Mouse (Mus musculus) stomach, embryonic 14.5 days (tissue): ENCODE measurements at regions not wholly inside any gene's neighbourhood (a gene's known extent, or its start where the extent isn't known, plus 50 kb on each side); places are given as distances from the start of the nearest gene placed in this dataset.

ENCODE experiments used
- ATAC-seq: fragments of 200-750 bp; cut with Nextera tagmentation; 2 replicates; pipeline ENCODE4 v1.8.0; 2017; ENCODE audit warnings: low read depth, moderate TSS enrichment; ENCODE audit not compliant: insufficient number of reproducible peaks, insufficient read depth, low FRiP score
- H3K27ac ChIP-seq: fragments of 300-500 bp; sonication (generic); 2 replicates; pipeline ENCODE4 v1.5.1; 2014; ENCODE audit warnings: mild to moderate bottlenecking, low read length, moderate library complexity, mixed read lengths
- H3K27me3 ChIP-seq: fragments of 300-500 bp; sonication (generic); 2 replicates; pipeline ENCODE4 v1.6.1; 2014; ENCODE audit warnings: low read length, control low read depth, mixed read lengths; ENCODE audit not compliant: control insufficient read depth, insufficient read depth
- H3K36me3 ChIP-seq: fragments of 300-500 bp; sonication (generic); 2 replicates; pipeline ENCODE4 v1.6.1; 2014; ENCODE audit warnings: mild to moderate bottlenecking, control low read depth, low read length, moderate library complexity, mixed read lengths; ENCODE audit not compliant: control insufficient read depth, insufficient read depth
- H3K4me1 ChIP-seq: fragments of 300-500 bp; sonication (generic); 2 replicates; pipeline ENCODE4 v1.6.1; 2014; ENCODE audit warnings: low read length, control low read depth, mixed read lengths; ENCODE audit not compliant: control insufficient read depth, insufficient read depth
- H3K4me2 ChIP-seq: fragments of 300-500 bp; sonication (generic); replicated peaks from 2 replicates; pipeline ENCODE4 v1.6.1; 2014; ENCODE audit warnings: low read depth, low read length, control low read depth
- H3K4me3 ChIP-seq: fragments of 300-500 bp; sonication (generic); 2 replicates; pipeline ENCODE4 v1.5.1; 2014; ENCODE audit warnings: low read depth, low read length, control low read depth
- H3K9ac ChIP-seq: fragments of 300-500 bp; sonication (generic); replicated peaks from 2 replicates; pipeline ENCODE4 v1.6.1; 2014; ENCODE audit warnings: low read depth, mild to moderate bottlenecking, control low read depth, low read length, moderate library complexity, mixed read lengths
- H3K9me3 ChIP-seq: fragments of 300-500 bp; sonication (generic); 2 replicates; pipeline ENCODE4 v1.6.1; 2016; ENCODE audit warnings: low read depth, low read length, control low read depth; ENCODE audit not compliant: control insufficient read depth
- WGBS: fragments of 180-500 bp; shearing (Covaris S2); extraction: QIAGEN DNeasy Blood & Tissue Kit; methylation state at CpG from one replicate; pipeline ENCODE4 v1.1.7; 2014; 5-methylcytosine and 5-hydroxymethylcytosine counted together

DNA sequence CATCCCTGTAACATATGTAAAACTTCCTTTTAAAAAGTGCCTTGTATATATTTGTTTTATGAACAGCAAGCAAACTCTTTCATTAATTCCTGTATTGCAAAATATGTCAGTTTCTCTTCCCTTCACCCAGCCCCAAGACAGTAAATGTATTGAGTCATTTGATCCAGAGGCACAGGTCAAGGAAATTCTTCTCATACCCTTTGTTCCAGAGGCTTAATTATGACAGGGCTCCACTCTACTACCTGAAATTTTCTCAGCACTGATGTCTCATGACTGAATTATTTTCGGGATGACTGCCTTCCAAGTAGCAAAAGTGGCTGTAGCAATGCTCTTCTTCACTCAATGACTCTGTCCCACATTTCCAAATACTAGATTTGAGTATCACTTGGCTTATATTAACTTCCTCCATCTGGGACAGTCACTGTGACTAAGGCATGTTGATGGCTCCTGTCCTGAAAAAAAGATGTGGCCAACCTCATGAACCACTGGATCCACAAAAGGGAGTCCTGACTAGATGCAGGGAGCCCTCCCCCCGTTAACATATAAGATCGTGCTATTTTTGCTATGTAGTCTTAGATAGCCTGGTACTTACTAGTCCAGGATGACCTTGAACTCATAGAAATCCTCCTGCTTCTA lies 80.3 kb upstream of the Rbpj start:
- no peak for ATAC-seq
- no peak overlapping the region for H3K27ac ChIP-seq
- no peak overlapping the region for H3K4me2 ChIP-seq
- H3K4me3 ChIP-seq, result no peak overlapping the region
- no peak overlapping the region for H3K9ac ChIP-seq
- H3K9me3 ChIP-seq, result no peaks in the 10 kb centered on the region
- WGBS, result 80% methylated on average over 3 of the region's 3 CpGs
- H3K36me3 ChIP-seq, result no peaks in the 10 kb centered on the region
- no peaks in the 10 kb centered on the region for H3K27me3 ChIP-seq
- H3K4me1 ChIP-seq, result peaks cover 4% of the 10 kb centered on the region; the same call in 1 of the 2 replicates

GRCm38 (mm10) chr5:53393571-53393970 lies 72.4 kb upstream of the Rbpj start:
- Histone ChIP-seq H3K27ac (no peak overlapping the region), H3K36me3 (no peaks in the 10 kb centered on the region), H3K9ac (no peak overlapping the region), H3K4me3 (no peak overlapping the region), H3K27me3 (no peaks in the 10 kb centered on the region), H3K9me3 (no peaks in the 10 kb centered on the region), H3K4me1 (no peaks in the 10 kb centered on the region), H3K4me2 (no peak overlapping the region)
- no peak for ATAC-seq
- WGBS, result 84% methylated on average over 2 of the region's 2 CpGs

DNA sequence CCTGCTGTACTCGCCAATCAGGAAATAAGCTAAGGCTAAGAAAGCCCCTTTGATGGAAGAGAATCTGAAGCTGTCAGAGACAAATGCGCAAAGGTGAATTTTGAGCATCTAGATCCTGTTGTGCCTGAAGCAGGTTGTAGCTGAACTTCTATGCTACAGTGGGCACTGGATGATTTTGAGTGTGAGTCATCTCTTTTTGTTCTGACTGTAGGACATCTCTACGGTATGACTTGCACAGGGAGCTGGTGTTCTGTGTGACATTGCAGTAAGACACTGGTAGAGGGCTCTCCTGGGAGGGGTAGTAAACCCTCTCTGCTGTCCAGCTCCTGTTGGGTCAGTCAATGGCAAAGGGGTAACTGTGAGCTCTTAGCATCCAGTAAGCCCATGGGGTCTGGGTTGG lies 71.4 kb upstream of the Rbpj start:
- no peaks in the 10 kb centered on the region for H3K36me3 ChIP-seq
- no peak overlapping the region for H3K4me3 ChIP-seq
- WGBS, result 82% methylated on average over 3 of the region's 3 CpGs
- H3K4me2 ChIP-seq, result no peak overlapping the region
- H3K4me1 ChIP-seq, result no peaks in the 10 kb centered on the region
- no peaks in the 10 kb centered on the region for H3K27me3 ChIP-seq
- H3K27ac ChIP-seq, result no peak overlapping the region
- ATAC-seq, result no peak
- H3K9me3 ChIP-seq, result no peaks in the 10 kb centered on the region
- H3K9ac ChIP-seq, result no peak overlapping the region

- Histone ChIP-seq H3K4me1 (no peaks in the 10 kb centered on the region), H3K36me3 (no peaks in the 10 kb centered on the region), H3K9me3 (no peaks in the 10 kb centered on the region), H3K4me2 (no peak overlapping the region), H3K27ac (no peak overlapping the region), H3K9ac (no peak overlapping the region), H3K4me3 (no peak overlapping the region), H3K27me3 (no peaks in the 10 kb centered on the region)
- WGBS, result 85% methylated on average over 8 of the region's 8 CpGs
- ATAC-seq, result no peak
These were observed 67.4 kb upstream of the Rbpj start for GRCm38 (mm10) chr5:53398428-53399058.

GRCm38 (mm10) chr5:53401093-53401492 lies 64.9 kb upstream of the Rbpj start:
- 55% methylated on average over 4 of the region's 4 CpGs for WGBS
- Histone ChIP-seq H3K36me3 (no peaks in the 10 kb centered on the region), H3K9me3 (no peaks in the 10 kb centered on the region), H3K27me3 (no peaks in the 10 kb centered on the region), H3K4me1 (no peaks in the 10 kb centered on the region), H3K4me3 (no peak overlapping the region), H3K9ac (no peak overlapping the region), H3K27ac (no peak overlapping the region), H3K4me2 (no peak overlapping the region)
- ATAC-seq, result no peak

DNA sequence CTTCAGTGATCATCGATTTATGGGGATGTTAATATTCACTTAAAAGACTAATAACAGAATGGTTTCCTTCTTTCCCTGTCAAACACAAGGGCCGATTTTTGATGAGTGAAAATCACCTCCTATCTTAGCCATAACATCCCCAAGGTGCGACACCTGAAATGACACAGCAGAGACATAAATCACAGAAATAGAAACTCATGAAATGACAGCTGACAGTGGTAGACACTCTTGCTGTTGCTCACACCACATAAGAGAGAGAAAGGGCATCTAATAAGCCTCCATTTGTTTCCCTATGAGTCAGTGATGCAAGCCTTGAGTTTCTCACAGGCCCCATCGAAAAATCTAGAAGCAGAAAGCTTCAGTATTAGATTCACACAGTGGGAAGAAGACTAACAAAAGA lies 63.9 kb upstream of the Rbpj start:
- ATAC-seq, result no peak
- Histone ChIP-seq H3K9me3 (no peaks in the 10 kb centered on the region), H3K4me1 (no peaks in the 10 kb centered on the region), H3K27me3 (no peaks in the 10 kb centered on the region), H3K9ac (no peak overlapping the region), H3K4me3 (no peak overlapping the region), H3K4me2 (no peak overlapping the region), H3K36me3 (no peaks in the 10 kb centered on the region), H3K27ac (no peak overlapping the region)
- 86% methylated on average over 4 of the region's 4 CpGs for WGBS

- Histone ChIP-seq H3K27ac (no peak overlapping the region), H3K9me3 (no peaks in the 10 kb centered on the region), H3K36me3 (no peaks in the 10 kb centered on the region), H3K4me2 (no peak overlapping the region), H3K9ac (no peak overlapping the region), H3K4me1 (no peaks in the 10 kb centered on the region), H3K27me3 (no peaks in the 10 kb centered on the region), H3K4me3 (no peak overlapping the region)
- ATAC-seq, result no peak
- 74% methylated on average over 9 of the region's 9 CpGs for WGBS
These were observed 63.3 kb upstream of the Rbpj start for GRCm38 (mm10) chr5:53402619-53403151.

- Histone ChIP-seq H3K9ac (no peak overlapping the region), H3K9me3 (no peaks in the 10 kb centered on the region), H3K27ac (no peak overlapping the region), H3K4me2 (no peak overlapping the region), H3K4me3 (no peak overlapping the region), H3K36me3 (no peaks in the 10 kb centered on the region), H3K4me1 (no peaks in the 10 kb centered on the region), H3K27me3 (no peaks in the 10 kb centered on the region)
- no peak for ATAC-seq
- WGBS, result 83% methylated on average over 5 of the region's 5 CpGs
These were observed 60.0 kb upstream of the Rbpj start for GRCm38 (mm10) chr5:53405929-53406328.

DNA sequence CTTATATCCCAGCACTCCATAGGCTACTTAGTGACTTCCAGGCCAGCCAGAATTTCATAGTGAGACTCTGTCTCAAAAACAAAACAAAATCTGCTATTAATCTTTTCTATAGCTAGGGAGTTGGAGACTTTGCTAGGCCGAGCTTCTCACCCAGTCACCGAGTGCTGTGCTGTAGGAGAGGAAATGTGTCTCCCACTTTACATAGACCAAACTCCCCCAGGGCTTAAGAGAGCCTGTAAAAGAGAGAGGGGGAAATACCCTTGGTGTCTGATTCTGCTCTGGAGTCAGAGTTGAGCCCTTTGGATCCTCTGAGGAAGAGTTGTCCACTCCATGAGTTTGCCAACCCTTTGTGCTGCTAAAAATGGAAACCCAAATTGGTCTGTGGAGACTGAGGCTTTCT lies 58.3 kb upstream of the Rbpj start:
- Histone ChIP-seq H3K9me3 (no peaks in the 10 kb centered on the region), H3K4me3 (no peak overlapping the region), H3K36me3 (no peaks in the 10 kb centered on the region), H3K27ac (no peak overlapping the region), H3K9ac (no peak overlapping the region), H3K4me1 (no peaks in the 10 kb centered on the region), H3K27me3 (no peaks in the 10 kb centered on the region), H3K4me2 (no peak overlapping the region)
- ATAC-seq, result no peak
- WGBS, result 76% methylated on average over 2 of the region's 2 CpGs
